In genomic region chr2:32621517-32621859, GRCm38 (mm10) we compare ENCODE assay signal across 8 mouse cellular contexts. TPM values are rescaled to one million over a fixed set of nuclear protein-coding genes. Genes with fewer than 3 reads are reported as not detected.
DNase-seq lines count a peak whose midpoint lies in the region; ATAC-seq and TF ChIP-seq lines count a peak whose summit lies in the region.

Gene Ak1, plus strand, starts transcription at chr2:32621758.

- intact Hi-C loops in left cerebral cortex, postnatal 25 days (cut with DNase I) = no loop called here

- WGBS in lung, adult 2 months = 18% methylated on average over 7 of the region's 7 CpGs
- WGBS in embryonic facial prominence, embryonic 11.5 days = 29% methylated on average over 7 of the region's 7 CpGs
- WGBS in heart, embryonic 14.5 days = 2% methylated on average over 7 of the region's 7 CpGs
- 28% methylated on average over 7 of the region's 7 CpGs for WGBS in stomach, embryonic 15.5 days

- peak within 1 kb of the TSS; percentile 74 for H3K27ac ChIP-seq in embryonic facial prominence, embryonic 11.5 days (replicated peaks; ENCODE audit: low read depth, low read length)
- peak within 1 kb of the TSS; percentile 94 to 99 for H3K27ac ChIP-seq in heart, embryonic 14.5 days (replicated peaks in 1 of 2; ENCODE audit: control insufficient read depth in 1 of 2, insufficient read depth in 1 of 2, low read depth in 2 of 2, low read length in 2 of 2)
- peak within 1 kb of the TSS; percentile 86 for H3K27ac ChIP-seq in stomach, embryonic 15.5 days

- H3K9me3 ChIP-seq in embryonic facial prominence, embryonic 11.5 days (replicated peaks; ENCODE audit: control insufficient read depth, low read length) = no peaks in the 10 kb centered on the region
- peaks cover 5% of the 10 kb centered on the region; the same call in 1 of the 2 replicates for H3K9me3 ChIP-seq in heart, embryonic 14.5 days (ENCODE audit: control insufficient read depth, low read length)
- no peaks in the 10 kb centered on the region for H3K9me3 ChIP-seq in stomach, embryonic 15.5 days

- H3K9ac ChIP-seq in embryonic facial prominence, embryonic 11.5 days (replicated peaks; ENCODE audit: low read length) = peak within 1 kb of the TSS; percentile 41
- H3K9ac ChIP-seq in heart, embryonic 14.5 days (ENCODE audit: low read length) = peak within 1 kb of the TSS; percentile 65
- H3K9ac ChIP-seq in stomach, embryonic 15.5 days = no peak within 1 kb of the TSS

- no peak within 1 kb of the TSS for H3K4me2 ChIP-seq in embryonic facial prominence, embryonic 11.5 days (ENCODE audit: low read depth, low read length)
- H3K4me2 ChIP-seq in heart, embryonic 14.5 days (ENCODE audit: low read length) = peak within 1 kb of the TSS; percentile 57
- peak within 1 kb of the TSS; percentile 10; the same call in 1 of the 2 replicates for H3K4me2 ChIP-seq in stomach, embryonic 15.5 days

- no peak for TF ChIP-seq POLR2A in lung, adult 2 months (IDR thresholded peaks at IDR 0.05; ENCODE audit: borderline replicate concordance, extremely low read depth, low read depth, low read length)

- peaks cover 17% of the 10 kb centered on the region for H3K4me1 ChIP-seq in lung, adult 2 months (ENCODE audit: control insufficient read depth, insufficient read depth, low read length)
- peaks cover 31% of the 10 kb centered on the region for H3K4me1 ChIP-seq in embryonic facial prominence, embryonic 11.5 days (ENCODE audit: control insufficient read depth, insufficient read depth, low read length)
- H3K4me1 ChIP-seq in heart, embryonic 14.5 days (ENCODE audit: control insufficient read depth in 2 of 2, insufficient read depth in 2 of 2, low read length in 2 of 2) = peaks cover 44 to 47% of the 10 kb centered on the region in 2 experiments
- H3K4me1 ChIP-seq in stomach, embryonic 15.5 days = peaks cover 58% of the 10 kb centered on the region

- H3K36me3 ChIP-seq in embryonic facial prominence, embryonic 11.5 days (replicated peaks; ENCODE audit: control insufficient read depth, insufficient read depth, low read depth, low read length) = peaks cover 2% of the 10 kb centered on the region; the same call in 1 of the 2 replicates
- peaks cover 31% of the 10 kb centered on the region for H3K36me3 ChIP-seq in heart, embryonic 14.5 days (ENCODE audit: control insufficient read depth, insufficient read depth, low read length)
- H3K36me3 ChIP-seq in stomach, embryonic 15.5 days = peaks cover 9% of the 10 kb centered on the region; the same call in 1 of the 2 replicates

- H3K4me3 ChIP-seq in lung, adult 2 months (replicated peaks; ENCODE audit: extremely low read depth, low read depth, low read length) = no peak within 1 kb of the TSS
- H3K4me3 ChIP-seq in embryonic facial prominence, embryonic 11.5 days (ENCODE audit: low read depth, low read length) = no peak within 1 kb of the TSS
- peak within 1 kb of the TSS in 1 of 2 experiments; percentile 0; a peak in 2 of 4 replicates for H3K4me3 ChIP-seq in heart, embryonic 14.5 days (ENCODE audit: control insufficient read depth in 1 of 2, insufficient read depth in 1 of 2, low read depth in 1 of 2, low read length in 2 of 2)
- no peak within 1 kb of the TSS for H3K4me3 ChIP-seq in stomach, embryonic 15.5 days (replicated peaks)

- no peak for DNase-seq in lung, adult 2 months
- no peak for DNase-seq in lung, postnatal 25 days (ENCODE audit: low spot score)
- no peak for DNase-seq in embryonic facial prominence, embryonic 11.5 days (ENCODE audit: low spot score)
- no peak for DNase-seq in left cerebral cortex, postnatal 25 days (ENCODE audit: low spot score in 2 of 2)
- DNase-seq in right cerebral cortex, adult 18-20 months = no peak
- DNase-seq in cerebellum, postnatal 25 days = no peak

- no peak for ATAC-seq in embryonic facial prominence, embryonic 11.5 days (replicated peaks; ENCODE audit: insufficient number of reproducible peaks, low FRiP score, low TSS enrichment, low read depth)
- peak; percentile 1; the same call in 1 of the 2 replicates for ATAC-seq in heart, embryonic 14.5 days (ENCODE audit: insufficient number of reproducible peaks, insufficient read depth, low FRiP score, low read depth)
- no peak for ATAC-seq in stomach, embryonic 15.5 days (ENCODE audit: insufficient read depth, low FRiP score, low read depth)

- H3K27me3 ChIP-seq in embryonic facial prominence, embryonic 11.5 days (ENCODE audit: control insufficient read depth, insufficient read depth, low read length) = no peaks in the 10 kb centered on the region
- no peaks in the 10 kb centered on the region for H3K27me3 ChIP-seq in heart, embryonic 14.5 days (ENCODE audit: control insufficient read depth, insufficient read depth, low read length)
- no peaks in the 10 kb centered on the region for H3K27me3 ChIP-seq in stomach, embryonic 15.5 days (replicated peaks)

- no peak for TF ChIP-seq CTCF in lung, adult 2 months (IDR thresholded peaks at IDR 0.05; ENCODE audit: insufficient read depth, low read length)

RNA-seq across cellular contexts. Expression of gene Ak1, which starts in this region (rescaled TPM):
- 27.6 and 65.9 TPM in 2 replicates for polyA plus RNA-seq in lung, adult 2 months (2012; rRNA removed)
- 13.7 and 16.6 TPM in 2 replicates for polyA plus RNA-seq in embryonic facial prominence, embryonic 11.5 days (2014; fragmentation: Nextera tagmentation; extraction: Ambion mirVana)
- 336 and 355 TPM in 2 replicates for polyA plus RNA-seq in heart, embryonic 14.5 days (2014; fragmentation: Nextera tagmentation; extraction: Ambion mirVana)
- 100 to 1,000 TPM; 157 to 159 TPM for total RNA-seq in left cerebral cortex, postnatal 25 days (2021)
- 21.8 and 22.1 TPM in 2 replicates for polyA plus RNA-seq in stomach, embryonic 15.5 days (2015; fragmentation: Nextera tagmentation; extraction: Ambion mirVana)
